Mouse (Mus musculus): ENCODE data around the gene Slc38a3. TPM values are rescaled to one million over a fixed set of nuclear protein-coding genes. Genes with fewer than 3 reads are reported as not detected.

Gene Slc38a3
- polyA plus RNA-seq, 2 experiments: 19.7 to 23.5 TPM

DNA sequence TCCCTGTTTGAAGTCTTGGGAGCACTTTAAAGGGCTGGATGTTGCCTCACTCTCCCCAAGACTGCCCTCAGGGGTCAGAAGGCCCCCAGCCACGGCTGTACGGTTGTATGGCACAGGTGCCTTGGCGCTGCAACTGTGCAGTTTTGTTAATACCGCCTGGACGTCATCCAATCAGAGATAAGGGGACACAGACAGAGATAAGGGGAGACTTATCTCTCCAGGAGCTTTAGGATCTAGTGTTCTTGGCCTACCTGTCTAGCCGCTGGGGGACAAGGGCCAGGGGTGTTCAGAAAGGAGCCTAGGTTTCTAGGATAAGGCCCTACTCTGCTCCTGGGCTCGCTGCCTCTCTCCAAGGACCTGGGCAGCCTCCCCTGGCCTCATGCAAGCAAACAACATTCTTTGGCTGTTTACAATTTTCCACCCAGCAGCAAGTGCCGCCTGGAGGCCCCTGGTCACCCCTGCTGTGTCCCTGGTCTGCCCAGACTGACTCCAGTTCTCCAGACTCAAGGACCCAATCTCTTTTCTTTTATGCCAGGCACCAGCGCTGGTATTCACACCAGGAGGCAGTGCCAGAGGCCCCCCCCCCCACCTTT is 61.6 kb downstream of the Slc38a3 start:
- Histone ChIP-seq H3K4me3 (ENCODE audit: insufficient read depth in 1 of 2, low read depth in 2 of 2, low read length in 2 of 2) (no peak overlapping the region), H3K9ac (replicated peaks) (no peak overlapping the region), H3K9me3 (ENCODE audit: control insufficient read depth, low read length) (no peaks in the 10 kb centered on the region), H3K4me2 (ENCODE audit: low read depth) (no peak overlapping the region), H3K36me3 (replicated peaks; ENCODE audit: control insufficient read depth, insufficient read depth, low read depth) (no peaks in the 10 kb centered on the region), H3K27me3 (ENCODE audit: control insufficient read depth, insufficient read depth, low read length) (no peaks in the 10 kb centered on the region), H3K27ac (no peak overlapping the region), H3K4me1 (replicated peaks; ENCODE audit: control insufficient read depth in 2 of 2, insufficient read depth in 2 of 2, low read length in 1 of 2) (peaks cover 2 to 15% of the 10 kb centered on the region in 2 experiments; a peak in 3 of 4 replicates)
- ATAC-seq (ENCODE audit: insufficient read depth) (no peak), DNase-seq (ENCODE audit: low read depth in 3 of 3, low spot score in 3 of 3) (no peak)
- 37% methylated on average over 9 of the region's 9 CpGs for WGBS (ENCODE audit: insufficient replicate concordance)
- TF ChIP-seq EP300 (IDR thresholded peaks at IDR 0.05; ENCODE audit: low read depth): no peak
- no peak for TF ChIP-seq CTCF (IDR thresholded peaks at IDR 0.05; ENCODE audit: low read depth)

DNA sequence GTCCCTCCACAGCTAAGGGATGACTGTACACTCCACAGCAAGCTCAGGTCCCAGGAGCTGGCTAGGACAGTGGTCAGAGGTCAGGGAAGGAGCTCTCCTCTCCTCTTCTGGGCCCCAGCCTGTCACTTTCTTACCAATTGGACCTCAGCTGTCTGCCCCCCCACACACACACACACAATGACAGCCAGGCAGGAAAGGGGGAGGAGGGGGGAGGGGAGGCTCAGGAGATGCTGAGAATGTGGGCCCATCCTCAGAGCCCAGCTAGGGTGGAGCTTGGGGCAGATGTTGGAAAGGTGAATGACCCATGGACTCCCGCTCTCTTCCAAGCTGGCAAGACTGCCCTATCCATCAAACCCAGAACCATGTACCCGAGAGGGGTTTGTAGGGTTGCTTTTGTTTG is 62.3 kb downstream of the Slc38a3 start:
- no peak for DNase-seq (ENCODE audit: low read depth in 3 of 3, low spot score in 3 of 3)
- Histone ChIP-seq H3K27me3 (ENCODE audit: control insufficient read depth, insufficient read depth, low read length) (no peaks in the 10 kb centered on the region), H3K4me1 (replicated peaks; ENCODE audit: control insufficient read depth in 2 of 2, insufficient read depth in 2 of 2, low read length in 1 of 2) (peaks cover under 1 to 17% of the 10 kb centered on the region in 2 experiments; a peak in 3 of 4 replicates), H3K4me2 (ENCODE audit: low read depth) (no peak overlapping the region), H3K9ac (replicated peaks) (no peak overlapping the region), H3K4me3 (ENCODE audit: insufficient read depth in 1 of 2, low read depth in 2 of 2, low read length in 2 of 2) (no peak overlapping the region), H3K9me3 (ENCODE audit: control insufficient read depth, low read length) (no peaks in the 10 kb centered on the region), H3K27ac (no peak overlapping the region), H3K36me3 (replicated peaks; ENCODE audit: control insufficient read depth, insufficient read depth, low read depth) (no peaks in the 10 kb centered on the region)
- WGBS (ENCODE audit: insufficient replicate concordance): 68% methylated on average over 2 of the region's 2 CpGs
- no peak for TF ChIP-seq EP300 (IDR thresholded peaks at IDR 0.05; ENCODE audit: low read depth)
- TF ChIP-seq CTCF (IDR thresholded peaks at IDR 0.05; ENCODE audit: low read depth): no peak
- ATAC-seq (ENCODE audit: insufficient read depth): no peak

DNA sequence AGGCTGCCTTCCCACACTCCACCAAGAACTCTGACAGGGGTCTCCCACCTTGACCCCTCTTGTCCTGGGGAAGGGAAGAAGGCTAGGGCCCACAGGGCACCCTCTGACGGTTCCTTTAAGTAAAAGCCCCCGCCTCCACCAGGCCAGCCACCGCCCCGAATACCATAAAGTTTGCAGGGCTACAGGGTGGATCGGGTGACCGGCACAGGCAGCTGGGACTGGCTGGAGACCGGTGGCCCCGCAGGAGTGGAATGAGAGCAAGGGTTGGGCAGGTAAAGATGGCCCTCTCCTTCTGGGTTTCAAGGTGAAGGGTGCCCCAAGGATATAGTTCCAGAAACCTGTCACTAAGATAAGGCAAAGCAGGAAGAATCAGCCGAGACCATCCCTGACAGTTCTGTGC is 62.7 kb downstream of the Slc38a3 start:
- H3K9me3 ChIP-seq (ENCODE audit: control insufficient read depth, low read length): no peaks in the 10 kb centered on the region
- no peaks in the 10 kb centered on the region for H3K27me3 ChIP-seq (ENCODE audit: control insufficient read depth, insufficient read depth, low read length)
- DNase-seq (ENCODE audit: low read depth in 3 of 3, low spot score in 3 of 3) (no peak), ATAC-seq (ENCODE audit: insufficient read depth) (no peak)
- TF ChIP-seq CTCF (IDR thresholded peaks at IDR 0.05; ENCODE audit: low read depth) (no peak), EP300 (IDR thresholded peaks at IDR 0.05; ENCODE audit: low read depth) (no peak)
- no peak overlapping the region for H3K4me3 ChIP-seq (ENCODE audit: insufficient read depth in 1 of 2, low read depth in 2 of 2, low read length in 2 of 2)
- no peak overlapping the region for H3K9ac ChIP-seq (replicated peaks)
- no peaks in the 10 kb centered on the region for H3K36me3 ChIP-seq (replicated peaks; ENCODE audit: control insufficient read depth, insufficient read depth, low read depth)
- peaks cover 0 to 15% of the 10 kb centered on the region in 2 experiments; a peak in 3 of 4 replicates for H3K4me1 ChIP-seq (replicated peaks; ENCODE audit: control insufficient read depth in 2 of 2, insufficient read depth in 2 of 2, low read length in 1 of 2)
- no peak overlapping the region for H3K4me2 ChIP-seq (ENCODE audit: low read depth)
- no peak overlapping the region for H3K27ac ChIP-seq
- WGBS (ENCODE audit: insufficient replicate concordance): 40% methylated on average over 9 of the region's 9 CpGs

DNA sequence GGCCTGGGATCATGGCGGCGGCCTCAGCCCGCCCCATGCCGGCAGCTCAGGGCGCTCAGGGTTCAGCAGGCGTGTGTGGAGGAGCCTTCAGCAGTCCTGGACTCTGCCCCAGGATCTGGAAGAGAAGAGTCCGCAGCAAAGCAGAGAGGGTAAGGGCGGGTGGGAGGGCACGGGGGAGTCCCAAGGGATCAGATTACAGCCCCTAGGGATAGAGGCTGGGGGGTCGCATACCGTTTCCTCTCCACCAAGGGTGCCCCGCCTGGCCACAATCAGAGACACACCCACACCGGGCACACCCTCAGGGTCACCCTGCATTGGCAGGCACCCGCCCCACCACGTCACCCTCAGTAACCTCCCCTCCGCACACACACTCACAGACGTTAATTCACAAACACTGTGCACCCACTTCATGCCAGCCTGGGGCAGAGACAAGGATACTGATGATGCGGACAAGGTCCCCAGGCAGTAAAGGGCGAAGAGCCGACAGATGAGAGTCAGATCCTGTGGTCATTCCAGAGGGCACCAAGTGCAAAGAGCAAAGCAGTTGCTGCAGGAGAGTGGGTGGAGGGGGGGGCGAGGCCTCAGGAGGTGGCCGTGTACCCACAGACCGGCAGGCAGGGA is 64.2 kb downstream of the Slc38a3 start:
- no peaks in the 10 kb centered on the region for H3K9me3 ChIP-seq (ENCODE audit: control insufficient read depth, low read length)
- H3K36me3 ChIP-seq (replicated peaks; ENCODE audit: control insufficient read depth, insufficient read depth, low read depth): no peaks in the 10 kb centered on the region
- DNase-seq (ENCODE audit: low read depth in 3 of 3, low spot score in 3 of 3) (no peak), ATAC-seq (ENCODE audit: insufficient read depth) (no peak)
- 41% methylated on average over 23 of the region's 23 CpGs for WGBS (ENCODE audit: insufficient replicate concordance)
- no peaks in the 10 kb centered on the region for H3K27me3 ChIP-seq (ENCODE audit: control insufficient read depth, insufficient read depth, low read length)
- TF ChIP-seq EP300 (IDR thresholded peaks at IDR 0.05; ENCODE audit: low read depth) (no peak), CTCF (IDR thresholded peaks at IDR 0.05; ENCODE audit: low read depth) (no peak)
- no peak overlapping the region for H3K4me2 ChIP-seq (ENCODE audit: low read depth)
- no peak overlapping the region for H3K9ac ChIP-seq (replicated peaks)
- H3K4me3 ChIP-seq (ENCODE audit: insufficient read depth in 1 of 2, low read depth in 2 of 2, low read length in 2 of 2): no peak overlapping the region
- H3K27ac ChIP-seq: no peak overlapping the region
- H3K4me1 ChIP-seq (replicated peaks; ENCODE audit: control insufficient read depth in 2 of 2, insufficient read depth in 2 of 2, low read length in 1 of 2): peaks cover 0 to 12% of the 10 kb centered on the region in 2 experiments; a peak in 3 of 4 replicates

DNA sequence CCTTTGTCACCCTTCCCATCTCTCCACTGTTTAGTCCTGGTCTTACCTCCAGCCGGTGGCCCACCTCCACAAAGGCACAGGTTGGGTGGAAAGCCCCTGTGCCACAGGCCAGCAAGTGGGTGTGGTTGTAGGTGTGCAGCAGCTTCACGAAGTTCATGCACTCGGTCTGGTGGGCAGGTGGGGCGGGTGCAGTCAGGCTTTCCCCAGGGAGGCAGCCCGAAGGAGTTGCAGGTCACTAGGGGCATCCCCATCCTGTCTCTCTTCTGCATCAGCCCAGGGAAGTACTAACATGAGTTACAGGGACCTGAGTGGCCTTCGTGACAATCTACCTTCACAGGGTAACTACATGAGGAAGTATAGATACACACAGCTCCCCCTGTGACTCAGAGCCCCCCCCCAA is 66.1 kb downstream of the Slc38a3 start:
- Histone ChIP-seq H3K4me1 (replicated peaks; ENCODE audit: control insufficient read depth in 2 of 2, insufficient read depth in 2 of 2, low read length in 1 of 2) (peaks cover 0 to 12% of the 10 kb centered on the region in 2 experiments; a peak in 3 of 4 replicates), H3K4me2 (ENCODE audit: low read depth) (no peak overlapping the region), H3K9me3 (ENCODE audit: control insufficient read depth, low read length) (no peaks in the 10 kb centered on the region), H3K27ac (no peak overlapping the region), H3K9ac (replicated peaks) (no peak overlapping the region), H3K36me3 (replicated peaks; ENCODE audit: control insufficient read depth, insufficient read depth, low read depth) (no peaks in the 10 kb centered on the region), H3K4me3 (ENCODE audit: insufficient read depth in 1 of 2, low read depth in 2 of 2, low read length in 2 of 2) (no peak overlapping the region), H3K27me3 (ENCODE audit: control insufficient read depth, insufficient read depth, low read length) (no peaks in the 10 kb centered on the region; the same call in 1 of the 2 replicates)
- ATAC-seq (ENCODE audit: insufficient read depth) (no peak), DNase-seq (ENCODE audit: low read depth in 3 of 3, low spot score in 3 of 3) (no peak)
- TF ChIP-seq CTCF (IDR thresholded peaks at IDR 0.05; ENCODE audit: low read depth) (no peak), EP300 (IDR thresholded peaks at IDR 0.05; ENCODE audit: low read depth) (no peak)
- WGBS (ENCODE audit: insufficient replicate concordance): 57% methylated on average over 6 of the region's 6 CpGs

Measured in liver, embryonic 14.5 days (tissue).